8 mouse cellular contexts compared by ENCODE assay signal in the genomic region with DNA sequence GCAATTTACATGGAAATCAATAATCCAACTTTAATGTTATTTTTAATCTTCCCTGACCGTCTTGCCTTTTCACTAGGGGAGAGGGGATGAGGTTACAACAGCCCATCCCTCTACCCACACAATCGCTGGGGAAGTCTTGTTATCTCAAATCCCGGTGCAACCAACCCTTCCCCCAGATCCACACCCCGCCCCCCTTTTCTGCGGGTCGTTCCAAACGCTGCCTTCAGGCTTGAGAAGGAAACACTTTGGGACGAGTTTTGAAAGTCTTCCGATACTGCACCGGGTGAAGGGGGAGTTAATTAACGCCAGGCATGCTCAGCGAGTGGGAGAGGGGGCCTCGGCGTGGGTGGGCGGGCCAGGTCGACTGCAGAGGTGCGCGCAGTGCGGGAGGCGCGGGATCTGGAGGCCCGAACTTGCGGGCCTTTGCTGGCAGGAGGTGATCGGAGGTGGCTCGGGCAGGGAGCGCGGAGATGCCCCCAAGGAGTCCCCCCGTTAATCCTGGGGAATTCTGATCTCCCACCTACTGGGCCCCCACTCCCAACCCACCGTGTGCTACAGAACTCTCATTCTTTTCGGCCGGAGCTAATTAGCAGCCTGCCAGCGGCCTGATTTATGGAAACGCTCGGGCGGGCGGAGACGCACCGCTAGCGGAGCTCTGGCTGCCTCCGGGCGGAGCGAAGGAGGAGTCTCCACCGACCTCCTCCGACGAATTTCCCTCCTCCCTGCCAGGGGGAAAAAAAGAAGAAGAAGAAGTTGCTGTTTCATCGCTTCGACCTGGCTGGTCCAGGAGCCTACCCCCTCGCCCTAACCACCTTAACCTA. TPM values are rescaled to one million over a fixed set of nuclear protein-coding genes. Genes with fewer than 3 reads are reported as not detected.
DNase-seq lines count a peak whose midpoint lies in the region; ATAC-seq and TF ChIP-seq lines count a peak whose summit lies in the region.

No protein-coding gene starts in this region.

- H3K9me3 ChIP-seq in megakaryocyte, embryonic 14.5 days = no peaks in the 10 kb centered on the region; the same call in 1 of the 2 replicates
- H3K9me3 ChIP-seq in hindbrain, postnatal 0 days (ENCODE audit: low read length) = no peaks in the 10 kb centered on the region
- no peaks in the 10 kb centered on the region for H3K9me3 ChIP-seq in liver, embryonic 13.5 days (replicated peaks)
- H3K9me3 ChIP-seq in neural tube, embryonic 14.5 days (ENCODE audit: control insufficient read depth, low read length) = no peaks in the 10 kb centered on the region

- peak overlapping the region; percentile 38 for H3K9ac ChIP-seq in hindbrain, postnatal 0 days (replicated peaks; ENCODE audit: low read length)
- no peak overlapping the region for H3K9ac ChIP-seq in liver, embryonic 13.5 days
- H3K9ac ChIP-seq in neural tube, embryonic 14.5 days (replicated peaks; ENCODE audit: low read depth, low read length) = 0 out of 2 replicates have a peak overlapping the region, but pooled peaks have one; percentile 11

- peak overlapping the region; percentile 13; the same call in 1 of the 2 replicates for H3K27ac ChIP-seq in embryonic fibroblast, embryonic 13.5 days (ENCODE audit: insufficient read depth, low read length)
- peak overlapping the region; percentile 77 for H3K27ac ChIP-seq in hindbrain, postnatal 0 days
- H3K27ac ChIP-seq in liver, embryonic 13.5 days = no peak overlapping the region
- H3K27ac ChIP-seq in neural tube, embryonic 14.5 days (ENCODE audit: low read depth, low read length) = no peak overlapping the region

- ATAC-seq in megakaryocyte, adult 5-6 weeks (ENCODE audit: poor library complexity, severe bottlenecking) = no peak
- ATAC-seq in hindbrain, postnatal 0 days = peak; percentile 62; the same call in 1 of the 2 replicates
- no peak for ATAC-seq in liver, embryonic 13.5 days (ENCODE audit: low read depth)
- ATAC-seq in neural tube, embryonic 14.5 days (ENCODE audit: low read depth) = peak; percentile 80

- TF ChIP-seq POLR2A in embryonic fibroblast, embryonic 13.5 days (IDR thresholded peaks at IDR 0.05; ENCODE audit: low read depth, low read length) = peak; percentile 55; the same call in 1 of the 2 replicates

- no peaks in the 10 kb centered on the region for H3K36me3 ChIP-seq in megakaryocyte, embryonic 14.5 days (replicated peaks; ENCODE audit: low read length)
- H3K36me3 ChIP-seq in hindbrain, postnatal 0 days (ENCODE audit: insufficient read depth, low read length) = no peaks in the 10 kb centered on the region
- H3K36me3 ChIP-seq in liver, embryonic 13.5 days = no peaks in the 10 kb centered on the region
- no peaks in the 10 kb centered on the region for H3K36me3 ChIP-seq in neural tube, embryonic 14.5 days (ENCODE audit: control insufficient read depth, insufficient read depth, low read length)

- H3K4me3 ChIP-seq in megakaryocyte, embryonic 14.5 days (replicated peaks) = peak overlapping the region; percentile 26
- H3K4me3 ChIP-seq in embryonic fibroblast, embryonic 13.5 days (ENCODE audit: insufficient read depth, low read length) = peak overlapping the region; percentile 21
- peak overlapping the region; percentile 38 for H3K4me3 ChIP-seq in hindbrain, postnatal 0 days (ENCODE audit: low read length)
- H3K4me3 ChIP-seq in liver, embryonic 13.5 days (replicated peaks) = peak overlapping the region; percentile 38
- peak overlapping the region; percentile 24 for H3K4me3 ChIP-seq in neural tube, embryonic 14.5 days (ENCODE audit: low read depth, low read length)

- WGBS in hindbrain, postnatal 0 days = 2% methylated on average over 47 of the region's 48 CpGs
- WGBS in liver, embryonic 13.5 days (ENCODE audit: insufficient replicate concordance) = 2% methylated on average over 48 of the region's 48 CpGs
- under 1% methylated on average over 47 of the region's 48 CpGs for WGBS in neural tube, embryonic 14.5 days

- peak overlapping the region; percentile 71 for H3K4me2 ChIP-seq in hindbrain, postnatal 0 days (ENCODE audit: low read depth, low read length)
- H3K4me2 ChIP-seq in liver, embryonic 13.5 days = peak overlapping the region; percentile 55
- H3K4me2 ChIP-seq in neural tube, embryonic 14.5 days (ENCODE audit: low read depth, low read length) = peak overlapping the region; percentile 55

- H3K4me1 ChIP-seq in megakaryocyte, embryonic 14.5 days = peaks cover 24% of the 10 kb centered on the region
- H3K4me1 ChIP-seq in embryonic fibroblast, embryonic 13.5 days (ENCODE audit: control insufficient read depth, insufficient read depth, low read length) = 0 out of 2 replicates have a peak, but pooled peaks cover 2% of the 10 kb centered on the region
- H3K4me1 ChIP-seq in hindbrain, postnatal 0 days (ENCODE audit: insufficient read depth, low read length) = no peaks in the 10 kb centered on the region
- no peaks in the 10 kb centered on the region for H3K4me1 ChIP-seq in liver, embryonic 13.5 days (replicated peaks)
- peaks cover 6% of the 10 kb centered on the region; the same call in 1 of the 2 replicates for H3K4me1 ChIP-seq in neural tube, embryonic 14.5 days (ENCODE audit: control insufficient read depth, insufficient read depth, low read length)

- peak; percentile 77 for DNase-seq in hindbrain, postnatal 0 days (ENCODE audit: low spot score)
- DNase-seq in liver, embryonic 13.5 days = no peak
- DNase-seq in layer of hippocampus, adult 9-11 months = no peak
- no peak for DNase-seq in cerebellum, adult 11 months

- no peak for TF ChIP-seq CTCF in embryonic fibroblast, embryonic 13.5 days (IDR thresholded peaks at IDR 0.05; ENCODE audit: borderline replicate concordance, insufficient read depth, low read length)
- TF ChIP-seq CTCF in hindbrain, postnatal 0 days (IDR thresholded peaks at IDR 0.05; ENCODE audit: low read depth) = no peak

- H3K27me3 ChIP-seq in megakaryocyte, embryonic 14.5 days (replicated peaks) = peaks cover 93% of the 10 kb centered on the region
- H3K27me3 ChIP-seq in hindbrain, postnatal 0 days (ENCODE audit: insufficient read depth, low read length) = peaks cover 62% of the 10 kb centered on the region
- H3K27me3 ChIP-seq in liver, embryonic 13.5 days = peaks cover 98% of the 10 kb centered on the region
- peaks cover 59% of the 10 kb centered on the region for H3K27me3 ChIP-seq in neural tube, embryonic 14.5 days (ENCODE audit: control insufficient read depth, insufficient read depth, low read length)

RNA-seq across cellular contexts. Expression of a gene that starts 35.1 kb away (rescaled TPM):
- polyA plus RNA-seq in megakaryocyte, embryonic 14.5 days (2012; ENCODE audit: insufficient read depth, low replicate concordance) = 0.43 and 5.4 TPM in 2 replicates
- total RNA-seq in megakaryocyte, adult 5-6 weeks (2015) = not detected in 2 replicates
- not detected in 2 replicates for total RNA-seq in megakaryocyte, adult 5-6 weeks (2017)
- 47.0 and 54.4 TPM in 2 replicates for polyA plus RNA-seq in embryonic fibroblast, embryonic 13.5 days (2011; ENCODE audit: insufficient read length, low read depth, missing spikeins)
- total RNA-seq in hindbrain, postnatal 0 days (2014; rRNA removed) = 33.2 and 43.1 TPM in 2 replicates
- polyA plus RNA-seq in hindbrain, postnatal 0 days (2015; fragmentation: Nextera tagmentation; extraction: Ambion mirVana) = 74.2 and 75.4 TPM in 2 replicates
- polyA plus RNA-seq in liver, embryonic 13.5 days (2015; fragmentation: Nextera tagmentation; extraction: Ambion mirVana) = 10.2 and 11.9 TPM in 2 replicates
- polyA plus RNA-seq in neural tube, embryonic 14.5 days (2014; fragmentation: Nextera tagmentation; extraction: Ambion mirVana) = 72.9 and 89.2 TPM in 2 replicates

Comparison
In these comparisons a context has a peak if more than half of its experiments do, and no peak if none do; other contexts are left out.
1. ATAC-seq: peak in hindbrain, postnatal 0 days (single experiment) and neural tube, embryonic 14.5 days (single experiment); none in megakaryocyte, adult 5-6 weeks (single experiment) and liver, embryonic 13.5 days (single experiment).
2. H3K27ac ChIP-seq: peak in embryonic fibroblast, embryonic 13.5 days (single experiment) and hindbrain, postnatal 0 days (single experiment); none in liver, embryonic 13.5 days (single experiment) and neural tube, embryonic 14.5 days (single experiment).
3. Peak in every context shown above with its lines, with median percentiles within 50 percentile points of each other: H3K4me3 ChIP-seq and H3K4me2 ChIP-seq.